Mouse (Mus musculus) erythroblast, embryonic 14.5 days (primary cell): ENCODE measurements around the gene Ccdc85c.

Experiments
- GATA1 ChIP-seq: IDR thresholded peaks from 2 replicates; pipeline ENCODE4 v1.6.1; 2012; ENCODE audit warnings: low read length, inconsistent platforms, mixed read lengths
- TAL1 ChIP-seq: IDR thresholded peaks from 3 replicates; pipeline ENCODE4 v1.6.1; 2012; ENCODE audit warnings: low read length, inconsistent platforms, mixed read lengths

- TF ChIP-seq GATA1, result no peak
- no peak for TF ChIP-seq TAL1
These were observed 76.8 kb downstream of the Ccdc85c start for GRCm38 (mm10) chr12:108198447-108198846.
